ENCODE assay signal across 21 mouse cellular contexts in the genomic region with DNA sequence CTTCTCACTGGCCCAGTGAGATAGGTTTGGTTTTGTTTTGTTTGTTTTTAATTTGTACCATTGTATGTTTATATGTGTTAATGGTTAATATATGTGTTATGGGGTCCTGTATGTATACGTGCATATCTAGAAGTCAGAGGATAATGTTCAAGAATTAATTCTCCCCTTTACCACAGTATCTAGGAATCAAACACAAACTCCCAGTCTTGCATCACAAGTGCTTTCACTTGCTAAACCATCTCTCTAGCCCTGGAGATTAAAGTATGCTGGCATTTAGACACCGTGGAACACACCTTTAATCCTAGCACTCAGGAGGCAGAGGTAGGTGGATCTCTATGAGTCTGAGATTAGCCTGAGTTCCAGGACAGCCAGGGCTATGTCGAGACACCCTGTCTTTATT.
A peak's percentile ranks its signal among the peaks of the same experiment; 100 is the strongest.
DNase-seq lines count a peak whose midpoint lies in the region; ATAC-seq and TF ChIP-seq lines count a peak whose summit lies in the region.
"Had no signal": no experiment of that assay in that cellular context is flagged by ENCODE, and none has a peak within 500 bp of the region (broad histone marks: within the 10 kb centered on the region; RNA-seq: fewer than 3 reads in every experiment).

No protein-coding gene starts in this region.

- no peak for ATAC-seq in heart, embryonic 15.5 days (replicated peaks; ENCODE audit: insufficient number of reproducible peaks, insufficient read depth, low FRiP score, low read depth)
- ATAC-seq: forebrain, embryonic 13.5 days; forebrain, postnatal 0 days; hindbrain, postnatal 0 days had no signal

- no peaks in the 10 kb centered on the region for H3K9me3 ChIP-seq in heart, embryonic 15.5 days (replicated peaks)
- no peaks in the 10 kb centered on the region for H3K9me3 ChIP-seq in heart, embryonic 10.5 days
- H3K9me3 ChIP-seq: embryonic facial prominence, embryonic 12.5 days; forebrain, embryonic 13.5 days; hindbrain, embryonic 13.5 days had no signal

- H3K4me3 ChIP-seq in gastrocnemius, adult 2 months = no peak overlapping the region
- no peak overlapping the region for H3K4me3 ChIP-seq in heart, embryonic 15.5 days
- H3K4me3 ChIP-seq in heart, embryonic 10.5 days = no peak overlapping the region
- H3K4me3 ChIP-seq in macrophage (ENCODE audit: inconsistent target) = no peak overlapping the region
- H3K4me3 ChIP-seq: embryonic facial prominence, embryonic 12.5 days; forebrain, embryonic 13.5 days; hindbrain, embryonic 13.5 days had no signal

- H3K4me2 ChIP-seq in heart, embryonic 15.5 days = no peak overlapping the region
- H3K4me2 ChIP-seq: embryonic facial prominence, embryonic 12.5 days; forebrain, embryonic 13.5 days; hindbrain, embryonic 13.5 days had no signal

- peak overlapping the region; percentile 68 for H3K27ac ChIP-seq in gastrocnemius, adult 2 months
- H3K27ac ChIP-seq in heart, embryonic 15.5 days = 0 out of 2 replicates have a peak overlapping the region, but pooled peaks have one; percentile 42
- H3K27ac ChIP-seq in heart, embryonic 10.5 days = no peak overlapping the region
- peak overlapping the region; percentile 72 for H3K27ac ChIP-seq in macrophage
- H3K27ac ChIP-seq: embryonic facial prominence, embryonic 12.5 days; forebrain, embryonic 13.5 days; hindbrain, embryonic 13.5 days had no signal

- H3K9ac ChIP-seq in heart, embryonic 15.5 days = no peak overlapping the region
- H3K9ac ChIP-seq: embryonic facial prominence, embryonic 12.5 days; forebrain, embryonic 13.5 days; forebrain, postnatal 0 days; hindbrain, embryonic 13.5 days had no signal

- no peaks in the 10 kb centered on the region for H3K27me3 ChIP-seq in heart, embryonic 15.5 days
- no peaks in the 10 kb centered on the region for H3K27me3 ChIP-seq in heart, embryonic 10.5 days (ENCODE audit: insufficient read depth, poor library complexity, severe bottlenecking)
- H3K27me3 ChIP-seq: CH12.LX; embryonic facial prominence, embryonic 12.5 days; forebrain, embryonic 13.5 days; hindbrain, embryonic 13.5 days had no signal

- TF ChIP-seq CTCF in gastrocnemius, adult 2 months (IDR thresholded peaks at IDR 0.05) = no peak

- no peak for DNase-seq in gastrocnemius, adult 2 months
- no peak for DNase-seq in gastrocnemius, postnatal 10 days
- DNase-seq in heart, embryonic 10.5 days (ENCODE audit: low spot score) = no peak
- peak; percentile 34 for DNase-seq in NIH3T3 (ENCODE audit: low read depth)
- no peak for DNase-seq in right cerebral cortex, postnatal 36 days (ENCODE audit: low spot score in 2 of 2)
- no peak for DNase-seq in cerebellum, adult 11-12 months
- DNase-seq: adrenal gland, adult 2 months; adrenal gland, postnatal 25 days; cerebellum, adult 8-10 months; cerebellum, postnatal 14 days; forebrain, postnatal 0 days; gastrocnemius, postnatal 36 days; heart, adult 18-20 months; kidney, adult 11 months had no signal

- peaks cover 10% of the 10 kb centered on the region for H3K4me1 ChIP-seq in heart, embryonic 15.5 days (replicated peaks)
- H3K4me1 ChIP-seq in heart, embryonic 10.5 days = no peaks in the 10 kb centered on the region

- intact Hi-C loops in gastrocnemius, adult 2 months (cut with DNase I) = no loop called here

- H3K79me2 ChIP-seq in macrophage (ENCODE audit: inconsistent target) = no peaks in the 10 kb centered on the region

- WGBS in heart, embryonic 15.5 days = 77% methylated on average over 3 of the region's 3 CpGs
- WGBS in heart, embryonic 10.5 days = 81% methylated on average over 3 of the region's 3 CpGs
- 91% methylated on average over 3 of the region's 3 CpGs for WGBS in macrophage (ENCODE audit: missing documents)

- H3K36me3 ChIP-seq in heart, embryonic 15.5 days = no peaks in the 10 kb centered on the region
- no peaks in the 10 kb centered on the region for H3K36me3 ChIP-seq in heart, embryonic 10.5 days
- no peaks in the 10 kb centered on the region for H3K36me3 ChIP-seq in macrophage (ENCODE audit: inconsistent target)
- H3K36me3 ChIP-seq: embryonic facial prominence, embryonic 12.5 days; hindbrain, embryonic 13.5 days had no signal
